Mouse (Mus musculus) neutrophil, adult 65 days (primary cell): Measurements from ENCODE around the gene Dna2. TPM values are rescaled to one million over a fixed set of nuclear protein-coding genes. Genes with fewer than 3 reads are reported as not detected.

ENCODE experiments used
- total RNA-seq: library from RNA; stranded (reverse); gene quantifications from 2 replicates; pipeline ENCODE4 v1.2.4, GENCODE M21; 2023

The Dna2 gene
- total RNA-seq: 39.1 and 56.1 TPM in 2 replicates

GRCm38 (mm10) chr10:62946738-62947471 is at the start of gene Dna2:
Gene Dna2 (plus strand): TSS chr10:62947026.

DNA sequence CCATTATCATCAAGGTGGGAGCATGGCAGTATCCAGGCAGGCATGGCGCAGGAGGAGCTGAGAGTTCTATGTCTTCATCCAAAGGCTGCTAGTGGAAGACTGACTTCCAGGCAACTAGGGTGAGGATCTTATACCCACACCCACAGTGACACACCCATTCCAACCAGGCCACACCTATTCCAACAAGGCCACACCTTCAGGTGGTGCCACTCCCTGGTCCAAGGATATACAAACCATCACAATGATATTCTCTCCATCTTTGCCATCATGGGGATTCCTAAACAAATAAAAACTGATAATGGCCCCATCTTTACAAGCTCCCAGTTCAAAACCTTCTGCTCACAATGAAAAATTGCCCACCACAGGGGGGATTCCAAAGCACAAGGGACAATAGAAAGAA is 37.9 kb upstream of the Dna2 start, which contains the start of gene Tet1:
TSS of gene Tet1 (minus strand) at position 101 of the 400 bp plus-strand sequence.

DNA sequence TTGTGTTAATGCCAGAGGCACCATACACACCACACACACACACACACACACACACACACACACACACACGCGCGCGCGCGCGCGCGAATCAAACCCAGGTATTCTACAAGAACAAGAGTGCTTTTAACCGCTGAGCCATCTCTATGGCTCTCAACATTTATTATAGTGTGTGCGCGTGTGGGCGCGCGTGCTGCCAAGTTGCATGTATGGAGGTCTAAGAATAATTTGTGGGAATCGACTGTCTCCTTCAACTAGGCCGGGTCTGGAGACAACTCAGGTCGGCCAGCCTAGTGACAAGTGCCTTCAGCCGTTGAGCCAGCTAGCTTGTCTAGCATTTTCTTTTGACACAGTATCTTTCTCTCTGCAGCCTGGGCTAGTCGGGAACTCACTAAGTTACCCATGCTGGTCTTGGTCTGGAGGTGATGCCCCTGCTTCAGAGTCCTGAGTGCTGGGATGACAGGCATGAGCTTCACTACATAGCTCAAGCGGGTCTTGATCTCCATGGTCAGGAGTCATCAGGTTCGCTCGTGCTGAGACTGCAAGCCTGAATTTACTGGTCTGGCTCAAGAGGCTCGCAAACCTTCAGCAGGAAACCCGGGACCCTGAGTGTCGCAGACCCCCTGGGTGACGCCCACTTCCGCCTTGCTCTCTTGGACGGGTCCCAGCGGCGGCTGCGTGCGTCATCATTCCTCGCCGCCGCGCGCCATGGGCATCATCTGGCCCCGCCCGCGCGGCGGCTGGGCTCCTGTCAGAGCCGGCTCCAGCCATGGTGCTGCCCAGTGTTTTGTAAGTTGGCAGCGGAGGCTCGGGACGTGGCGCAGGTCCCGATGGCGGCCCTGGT is 26.7 kb upstream of the Dna2 start, which contains the start of gene Slc25a16:
TSS of gene Slc25a16 (plus strand) at position 709 of the 841 bp plus-strand sequence.

DNA sequence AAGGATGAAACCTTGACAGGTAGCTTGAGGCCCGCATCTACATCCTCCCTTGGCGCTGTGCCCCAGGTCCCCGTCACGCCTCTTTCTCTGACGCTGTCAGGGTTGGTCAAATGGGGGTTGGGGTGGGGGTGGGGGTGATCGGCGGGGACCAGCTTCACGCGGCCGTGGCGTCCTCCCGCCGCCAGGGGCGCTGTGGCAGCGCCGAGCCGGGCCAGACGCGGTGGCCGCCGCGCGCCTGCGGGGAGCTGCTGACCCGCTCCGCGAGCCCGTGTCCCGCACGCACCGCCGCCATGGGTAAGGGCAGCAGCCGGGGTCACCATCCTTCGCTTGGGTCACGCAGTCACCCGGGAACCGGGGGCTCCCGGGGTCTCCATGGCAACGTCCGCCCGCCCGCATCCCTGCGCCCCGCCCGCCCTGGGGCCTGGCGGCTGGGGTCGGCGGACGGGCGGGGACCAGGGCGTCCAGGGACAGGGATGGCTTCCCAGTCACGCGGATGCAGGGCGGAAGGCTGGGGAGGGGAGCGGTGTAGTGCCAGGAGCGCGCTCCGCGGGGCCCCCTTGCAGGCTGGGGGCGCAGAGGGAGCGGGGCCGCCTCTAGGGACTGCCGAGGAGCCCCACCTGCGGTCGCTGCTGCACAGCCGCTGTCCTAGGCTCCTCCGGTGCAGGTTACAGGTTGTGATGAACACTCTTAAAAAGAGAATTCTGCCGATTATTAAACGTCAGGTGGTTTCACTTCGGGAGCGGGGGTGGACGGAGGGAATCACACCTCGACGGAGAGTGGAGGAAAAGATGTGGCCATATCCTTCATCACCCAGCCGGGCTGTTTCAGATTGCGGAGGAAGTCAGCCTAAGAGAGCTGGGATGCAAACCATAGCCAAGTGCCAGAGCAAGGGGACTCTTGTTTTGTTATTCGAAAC is 33.5 kb downstream of the Dna2 start, which contains the start of gene Rufy2:
TSS of gene Rufy2 (plus strand) at position 185 of the 916 bp plus-strand sequence.

Other genes with a start within 250 kb of the Dna2 start
- 0.16 TPM in 1 of 2 replicates, not detected in the other for gene Stox1, start 220.9 kb upstream of the Dna2 start, total RNA-seq
- 72.3 and 94.3 TPM in 2 replicates for gene Ccar1, start 154.7 kb upstream of the Dna2 start, total RNA-seq
- gene Tet1, start 38.0 kb upstream of the Dna2 start, total RNA-seq: 1.7 and 1.9 TPM in 2 replicates
- gene Slc25a16, start 26.4 kb upstream of the Dna2 start, total RNA-seq: 26.6 and 42.8 TPM in 2 replicates
- gene Rufy2, start 33.2 kb downstream of the Dna2 start, total RNA-seq: 6.4 and 11.6 TPM in 2 replicates
- 39.5 and 59.2 TPM in 2 replicates for gene Hnrnph3, start 77.2 kb downstream of the Dna2 start, total RNA-seq
- gene Pbld2, start 77.3 kb downstream of the Dna2 start, total RNA-seq: not detected in 2 replicates
- 0.16 and 0.19 TPM in 2 replicates for gene Pbld1, start 113.1 kb downstream of the Dna2 start, total RNA-seq
- not detected in 2 replicates for gene Atoh7, start 152.6 kb downstream of the Dna2 start, total RNA-seq